Mouse (Mus musculus) limb, embryonic 10.5 days (tissue): ENCODE results near the gene Inpp5f. TPM values are rescaled to one million over a fixed set of nuclear protein-coding genes. Genes with fewer than 3 reads are reported as not detected.

ENCODE experiments used
- DNase-seq: peaks from one replicate; pipeline ENCODE4 v3.0.0-alpha.2; 2017; ENCODE audit warnings: low spot score
- H3K27ac ChIP-seq: fragments of 300-500 bp; sonication (generic); 2 replicates; pipeline ENCODE4 v1.5.1; 2016; ENCODE audit warnings: mild to moderate bottlenecking
- H3K27me3 ChIP-seq: fragments of 300-500 bp; sonication (generic); 2 replicates; pipeline ENCODE4 v1.6.1; 2016; ENCODE audit warnings: low read depth, mild to moderate bottlenecking; ENCODE audit not compliant: poor library complexity, severe bottlenecking
- H3K36me3 ChIP-seq: fragments of 300-500 bp; sonication (generic); 2 replicates; pipeline ENCODE4 v1.6.1; 2016; ENCODE audit warnings: mild to moderate bottlenecking, moderate library complexity
- H3K4me1 ChIP-seq: fragments of 300-500 bp; sonication (generic); 2 replicates; pipeline ENCODE4 v1.6.1; 2016
- H3K4me3 ChIP-seq: fragments of 300-500 bp; sonication (generic); 2 replicates; pipeline ENCODE4 v1.5.1; 2016; ENCODE audit warnings: mild to moderate bottlenecking, moderate library complexity
- H3K9me3 ChIP-seq: fragments of 300-500 bp; sonication (generic); replicated peaks from 2 replicates; pipeline ENCODE4 v1.6.1; 2016; ENCODE audit warnings: mild to moderate bottlenecking
- WGBS: fragments of 180-500 bp; shearing (Covaris S2); methylation state at CpG from one replicate; pipeline ENCODE4 v1.1.7; 2016; 5-methylcytosine and 5-hydroxymethylcytosine counted together
- polyA plus RNA-seq: library from polyadenylated mRNA; unstranded; fragments of >200 nt; fragmentation: Nextera tagmentation; extraction: Ambion mirVana; gene quantifications from 2 replicates; pipeline ENCODE4 v1.2.1, GENCODE M21; 2016

The Inpp5f gene
- polyA plus RNA-seq, 1 experiment from 2014 or later: 22.2 TPM

- Histone ChIP-seq H3K27ac (no peak overlapping the region), H3K4me1 (0 out of 2 replicates have a peak, but pooled peaks cover 2% of the 10 kb centered on the region), H3K9me3 (no peaks in the 10 kb centered on the region), H3K4me3 (no peak overlapping the region), H3K27me3 (no peaks in the 10 kb centered on the region), H3K36me3 (no peaks in the 10 kb centered on the region; the same call in 1 of the 2 replicates)
- no peak for DNase-seq
- WGBS: 80% methylated on average over 5 of the region's 5 CpGs
Observed at GRCm38 (mm10) chr7:128639925-128640485, 28.9 kb downstream of the Inpp5f start.

DNA sequence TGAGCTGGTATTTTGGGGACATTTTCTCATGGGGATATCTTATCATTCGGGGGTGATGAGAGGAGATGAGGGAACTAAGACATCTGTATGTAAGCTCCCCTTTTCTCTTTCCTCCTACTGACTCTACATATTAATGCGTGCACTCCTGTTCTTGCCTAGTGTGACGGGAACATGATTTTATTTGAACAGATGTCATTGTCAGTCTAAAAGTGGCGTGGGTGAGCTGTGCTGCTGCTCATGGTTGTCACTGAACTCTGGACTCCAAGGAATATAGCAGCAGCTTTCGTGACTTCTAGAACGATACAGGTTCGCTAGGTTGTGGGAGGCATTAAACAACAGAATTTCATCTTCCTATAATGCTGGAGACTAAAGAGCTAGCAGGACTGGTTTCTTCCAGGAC, 30.4 kb downstream of the Inpp5f start:
- Histone ChIP-seq H3K4me3 (no peak overlapping the region), H3K9me3 (no peaks in the 10 kb centered on the region), H3K4me1 (no peaks in the 10 kb centered on the region), H3K27ac (no peak overlapping the region), H3K36me3 (no peaks in the 10 kb centered on the region; the same call in 1 of the 2 replicates), H3K27me3 (no peaks in the 10 kb centered on the region)
- WGBS: 91% methylated on average over 7 of the region's 7 CpGs
- no peak for DNase-seq

DNA sequence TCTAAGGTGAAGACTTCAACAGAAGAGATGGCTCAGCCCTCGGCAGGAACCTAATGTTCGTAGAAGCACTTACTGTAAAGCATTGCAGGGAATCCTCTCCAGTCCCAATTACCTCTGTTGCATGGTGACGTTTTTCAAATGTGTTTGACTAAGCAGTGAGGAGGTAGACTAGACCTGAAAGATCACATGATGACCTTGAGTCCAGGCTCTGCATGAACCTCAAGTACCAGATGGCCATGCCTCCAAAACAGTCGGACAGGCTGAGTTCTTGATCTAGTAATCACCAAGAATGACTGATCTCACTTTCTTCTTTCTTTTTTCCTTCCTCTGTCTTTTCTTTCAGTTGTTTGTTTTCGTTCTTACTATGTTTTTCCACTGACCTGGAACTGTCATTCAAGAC, 31.3 kb downstream of the Inpp5f start:
- H3K27me3 ChIP-seq: no peaks in the 10 kb centered on the region
- no peak overlapping the region for H3K27ac ChIP-seq
- WGBS: 81% methylated on average over 5 of the region's 5 CpGs
- no peak for DNase-seq
- H3K4me3 ChIP-seq: no peak overlapping the region
- no peaks in the 10 kb centered on the region for H3K9me3 ChIP-seq
- no peaks in the 10 kb centered on the region for H3K4me1 ChIP-seq
- H3K36me3 ChIP-seq: no peaks in the 10 kb centered on the region

DNA sequence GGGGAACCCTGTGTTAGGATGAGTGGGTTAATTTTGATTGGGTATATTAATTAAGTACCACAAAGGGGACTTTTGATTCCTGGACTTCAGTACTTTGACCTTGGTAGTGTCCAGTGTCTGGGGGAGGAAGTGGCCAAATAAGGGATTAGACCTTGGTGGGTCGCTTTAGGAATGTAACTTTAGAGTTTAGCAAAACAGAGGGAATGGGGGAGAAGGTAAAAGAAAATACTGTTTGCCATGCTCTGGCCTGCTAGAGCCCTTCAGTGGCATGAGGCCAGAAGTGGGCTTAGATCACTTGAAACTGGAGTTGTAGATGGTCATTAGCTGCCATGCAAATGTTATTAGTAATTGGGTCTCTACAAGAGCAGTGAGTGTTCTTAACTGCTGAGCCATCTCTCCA, 45.8 kb downstream of the Inpp5f start:
- WGBS: 92% methylated on average over 1 of the region's 1 CpGs

GRCm38 (mm10) chr7:128663906-128664305, 52.8 kb downstream of the Inpp5f start:
- H3K4me1 ChIP-seq: no peaks in the 10 kb centered on the region
- no peak overlapping the region for H3K4me3 ChIP-seq
- H3K27me3 ChIP-seq: no peaks in the 10 kb centered on the region
- peaks cover 16% of the 10 kb centered on the region for H3K36me3 ChIP-seq
- 88% methylated on average over 8 of the region's 8 CpGs for WGBS
- DNase-seq: no peak
- no peak overlapping the region for H3K27ac ChIP-seq
- no peaks in the 10 kb centered on the region for H3K9me3 ChIP-seq

More for the DNA sequence above, 45.8 kb downstream of the Inpp5f start:
- no peak for DNase-seq
- Histone ChIP-seq H3K27me3 (no peaks in the 10 kb centered on the region), H3K27ac (no peak overlapping the region), H3K36me3 (0 out of 2 replicates have a peak, but pooled peaks cover 1% of the 10 kb centered on the region), H3K9me3 (no peaks in the 10 kb centered on the region), H3K4me3 (no peak overlapping the region), H3K4me1 (no peaks in the 10 kb centered on the region)

DNA sequence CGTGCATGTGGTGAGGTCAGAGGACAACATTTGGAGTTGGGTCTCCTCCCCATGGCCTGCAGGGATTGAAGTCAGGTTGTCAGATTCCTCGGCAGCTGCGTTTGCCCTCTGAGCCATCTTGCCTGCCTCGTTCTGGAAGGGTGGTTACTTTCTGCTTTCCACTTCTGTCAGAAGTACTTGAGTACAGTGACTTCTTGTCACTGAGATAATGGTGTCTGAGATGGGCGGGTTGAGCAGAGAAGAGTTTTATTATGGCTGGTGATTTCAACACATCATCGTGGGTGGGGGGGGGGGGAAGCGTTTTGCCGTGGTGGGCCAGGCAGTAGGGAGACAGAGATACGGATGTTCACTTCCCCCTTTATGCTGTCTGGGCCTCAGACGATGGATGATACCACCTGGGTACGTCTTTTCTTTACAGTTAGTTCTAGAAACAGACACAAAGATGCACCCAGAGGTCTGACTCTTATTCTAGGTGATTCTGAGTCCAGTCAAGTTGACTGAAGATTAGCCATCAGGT, 53.8 kb downstream of the Inpp5f start:
- 95% methylated on average over 11 of the region's 11 CpGs for whole genome bisulfite sequencing
- H3K27me3 ChIP-seq: no peaks in the 10 kb centered on the region

GRCm38 (mm10) chr7:128667788-128668187, 56.7 kb downstream of the Inpp5f start:
- H3K4me1 ChIP-seq: peaks cover 14% of the 10 kb centered on the region
- WGBS: 72% methylated on average over 5 of the region's 5 CpGs
- no peak for DNase-seq

More for the DNA sequence above, 53.8 kb downstream of the Inpp5f start:
- Histone ChIP-seq H3K4me1 (no peaks in the 10 kb centered on the region), H3K4me3 (no peak overlapping the region), H3K9me3 (no peaks in the 10 kb centered on the region), H3K27ac (no peak overlapping the region), H3K36me3 (peaks cover 18% of the 10 kb centered on the region)
- no peak for DNase-seq

DNA sequence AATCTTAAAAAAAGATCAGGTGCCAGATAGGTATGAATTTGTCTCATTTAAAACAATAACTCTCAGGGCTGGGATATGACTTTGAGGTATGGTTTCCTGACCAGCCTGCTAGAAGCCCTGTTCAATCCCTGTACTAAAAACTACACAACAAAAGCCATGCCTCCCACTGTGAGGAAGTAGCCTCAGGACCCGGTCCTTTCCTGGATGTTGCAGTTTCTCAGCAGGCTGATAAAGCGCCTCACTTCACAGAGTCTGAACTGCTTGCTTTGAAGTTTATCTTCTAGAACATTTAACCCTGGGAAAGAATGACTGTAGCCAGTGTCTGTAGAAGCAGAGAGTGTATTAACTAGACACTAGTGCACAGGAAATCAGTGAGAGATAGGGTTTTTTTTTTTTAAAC, 57.7 kb downstream of the Inpp5f start:
- no peak for DNase-seq
- 39% methylated on average over 2 of the region's 2 CpGs for WGBS
- Histone ChIP-seq H3K9me3 (no peaks in the 10 kb centered on the region), H3K4me1 (peaks cover 20% of the 10 kb centered on the region), H3K27ac (no peak overlapping the region), H3K27me3 (no peaks in the 10 kb centered on the region), H3K4me3 (no peak overlapping the region), H3K36me3 (peaks cover 18% of the 10 kb centered on the region)

More at GRCm38 (mm10) chr7:128667788-128668187, 56.7 kb downstream of the Inpp5f start:
- no peak overlapping the region for H3K4me3 ChIP-seq
- no peaks in the 10 kb centered on the region for H3K9me3 ChIP-seq
- no peak overlapping the region for H3K27ac ChIP-seq
- H3K27me3 ChIP-seq: no peaks in the 10 kb centered on the region
- peaks cover 18% of the 10 kb centered on the region for H3K36me3 ChIP-seq

- Histone ChIP-seq H3K27me3 (no peaks in the 10 kb centered on the region), H3K36me3 (peaks cover 11% of the 10 kb centered on the region), H3K4me1 (peaks cover 20% of the 10 kb centered on the region), H3K27ac (no peak overlapping the region), H3K4me3 (peak overlapping the region; percentile 30; the same call in 1 of the 2 replicates), H3K9me3 (no peaks in the 10 kb centered on the region)
- peak; percentile 37 for DNase-seq
- 14% methylated on average over 8 of the region's 8 CpGs for WGBS
Observed at GRCm38 (mm10) chr7:128671952-128672351, 60.8 kb downstream of the Inpp5f start.

DNA sequence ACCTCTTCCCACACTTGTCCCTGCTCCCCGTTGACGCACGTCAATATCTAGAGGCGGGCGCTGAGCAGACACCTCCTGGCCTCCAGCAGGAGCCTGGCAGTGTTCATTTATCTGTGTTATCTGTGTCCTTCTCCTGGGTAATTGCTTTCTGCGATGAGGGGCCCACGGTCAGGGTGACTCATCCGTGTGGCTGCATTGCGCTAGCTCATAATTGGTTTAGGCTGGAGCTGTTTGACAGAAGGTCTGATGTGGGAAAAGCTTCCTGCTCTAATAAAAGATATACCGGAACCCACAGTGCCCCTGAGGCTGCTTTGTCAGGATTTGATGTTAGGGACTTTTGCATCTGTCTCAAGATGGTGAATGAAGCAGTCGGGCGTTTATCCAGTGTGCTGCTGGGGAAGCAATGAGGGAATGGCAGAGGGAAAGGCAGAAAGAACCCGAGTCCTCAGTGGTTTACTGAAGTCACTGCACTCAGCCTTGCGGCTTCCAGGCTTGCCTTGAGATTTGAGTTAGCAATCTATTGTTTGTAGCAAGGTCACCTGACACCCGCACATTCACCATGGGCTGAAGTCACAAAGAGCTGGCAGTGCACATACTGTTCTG, 61.4 kb downstream of the Inpp5f start:
- peak overlapping the region; percentile 42; the same call in 1 of the 2 replicates for H3K27ac ChIP-seq
- WGBS: 13% methylated on average over 15 of the region's 15 CpGs

GRCm38 (mm10) chr7:128678546-128678945, 67.4 kb downstream of the Inpp5f start:
- no peaks in the 10 kb centered on the region for H3K9me3 ChIP-seq
- WGBS: 64% methylated on average over 3 of the region's 3 CpGs
- no peak for DNase-seq
- H3K4me1 ChIP-seq: no peaks in the 10 kb centered on the region
- H3K36me3 ChIP-seq: peaks cover 8% of the 10 kb centered on the region
- H3K27me3 ChIP-seq: no peaks in the 10 kb centered on the region
- no peak overlapping the region for H3K27ac ChIP-seq
- no peak overlapping the region for H3K4me3 ChIP-seq

More for the DNA sequence above, 61.4 kb downstream of the Inpp5f start:
- Histone ChIP-seq H3K4me3 (peak overlapping the region; percentile 30), H3K4me1 (peaks cover 20% of the 10 kb centered on the region), H3K36me3 (peaks cover 11% of the 10 kb centered on the region), H3K9me3 (no peaks in the 10 kb centered on the region), H3K27me3 (no peaks in the 10 kb centered on the region)
- DNase-seq: peak; percentile 44

- no peaks in the 10 kb centered on the region for H3K27me3 ChIP-seq
- WGBS: 61% methylated on average over 56 of the region's 56 CpGs
- peak; percentile 77 for DNase-seq
- peaks cover 10% of the 10 kb centered on the region; the same call in 1 of the 2 replicates for H3K9me3 ChIP-seq
- peak overlapping the region; percentile 60 for H3K4me3 ChIP-seq
- no peak overlapping the region for H3K27ac ChIP-seq
- peaks cover 67% of the 10 kb centered on the region for H3K36me3 ChIP-seq
- no peaks in the 10 kb centered on the region for H3K4me1 ChIP-seq
Observed at GRCm38 (mm10) chr7:128687821-128688564, 76.9 kb downstream of the Inpp5f start.

GRCm38 (mm10) chr7:128689347-128689746, 78.2 kb downstream of the Inpp5f start:
- H3K36me3 ChIP-seq: peaks cover 70% of the 10 kb centered on the region
- no peak overlapping the region for H3K27ac ChIP-seq
- H3K27me3 ChIP-seq: no peaks in the 10 kb centered on the region
- H3K9me3 ChIP-seq: peaks cover 10% of the 10 kb centered on the region; the same call in 1 of the 2 replicates
- no peak for DNase-seq
- no peak overlapping the region for H3K4me3 ChIP-seq
- no peaks in the 10 kb centered on the region for H3K4me1 ChIP-seq
- 86% methylated on average over 8 of the region's 8 CpGs for WGBS
